Mouse (Mus musculus): ENCODE measurements at regions not wholly inside any gene's neighbourhood (a gene's known extent, or its start where the extent isn't known, plus 50 kb on each side); places are given as distances from the start of the nearest gene placed in this dataset.

DNA sequence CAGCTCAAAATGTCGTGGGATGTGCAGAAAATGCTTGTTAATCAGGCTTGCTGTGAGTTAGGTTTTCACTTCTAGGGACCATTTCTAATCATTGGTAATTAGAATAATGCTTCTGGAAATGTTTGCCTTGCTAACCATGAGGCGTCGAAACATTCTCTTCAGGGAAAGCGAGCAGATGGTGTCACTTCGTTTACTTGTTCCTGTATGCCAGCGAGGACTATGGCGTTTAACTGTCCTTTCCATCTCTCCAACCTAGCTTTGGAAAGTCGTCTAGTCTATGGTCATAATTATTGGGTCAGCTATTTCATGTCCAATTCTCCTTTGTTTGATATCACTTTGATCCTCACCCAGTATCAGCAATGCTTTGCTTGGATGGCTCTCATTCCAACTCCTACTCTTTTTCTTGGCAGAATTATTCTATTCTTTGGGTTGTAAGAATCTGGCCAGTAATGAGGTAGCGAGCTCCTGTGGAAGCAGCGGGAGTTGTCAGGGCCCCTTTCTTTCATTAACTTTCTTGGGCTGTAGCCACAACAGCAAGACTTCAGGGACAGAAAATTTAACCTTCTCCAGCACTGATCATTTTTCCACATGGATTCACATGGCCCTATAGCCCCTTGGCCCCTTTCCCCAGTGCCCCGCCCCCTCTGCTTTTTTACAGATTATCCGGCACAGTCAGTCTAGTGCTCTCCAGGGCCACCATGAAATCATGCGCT lies 374.0 kb upstream of the Plscr5 start:
- in situ Hi-C loops (cut with MboI, MseI) = no loop called here

GRCm38 (mm10) chr9:91803372-91803961 lies 389.3 kb upstream of the Plscr5 start:
- in situ Hi-C loops (cut with MboI, MseI) = no loop called here

GRCm38 (mm10) chr9:91798837-91799225 lies 393.9 kb upstream of the Plscr5 start:
- in situ Hi-C loops (cut with MboI, MseI) = no loop called here

- in situ Hi-C loops (cut with MboI, MseI) = no loop called here
Measured at GRCm38 (mm10) chr9:91798171-91798836, 394.4 kb upstream of the Plscr5 start.

DNA sequence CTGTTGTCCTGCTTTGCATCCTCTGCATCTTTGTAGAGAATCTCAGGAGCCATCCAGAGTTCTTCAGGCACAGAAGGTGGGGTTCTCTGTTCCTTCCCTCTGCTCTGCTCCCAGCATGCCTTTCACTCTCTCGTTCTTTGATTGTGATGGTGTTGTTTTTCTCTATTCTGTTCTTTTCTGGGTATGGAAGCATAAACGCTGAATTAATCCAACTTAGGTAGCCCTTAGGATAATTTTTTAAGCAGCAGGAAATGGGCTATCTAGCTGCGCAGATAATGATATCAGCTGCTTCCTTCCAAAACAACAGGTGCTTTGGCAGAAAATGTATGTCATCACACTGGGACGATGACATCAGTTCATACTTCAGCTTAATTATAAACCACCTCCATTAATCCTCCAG lies 395.8 kb upstream of the Plscr5 start:
- in situ Hi-C loops (cut with MboI, MseI) = no loop called here

- in situ Hi-C loops (cut with MboI, MseI) = no loop called here
Measured at GRCm38 (mm10) chr9:91752935-91753334, 387.3 kb upstream of the Zic1 start.

- in situ Hi-C loops (cut with MboI, MseI) = no loop called here
Measured at GRCm38 (mm10) chr9:91711106-91711505, 345.5 kb upstream of the Zic1 start.

DNA sequence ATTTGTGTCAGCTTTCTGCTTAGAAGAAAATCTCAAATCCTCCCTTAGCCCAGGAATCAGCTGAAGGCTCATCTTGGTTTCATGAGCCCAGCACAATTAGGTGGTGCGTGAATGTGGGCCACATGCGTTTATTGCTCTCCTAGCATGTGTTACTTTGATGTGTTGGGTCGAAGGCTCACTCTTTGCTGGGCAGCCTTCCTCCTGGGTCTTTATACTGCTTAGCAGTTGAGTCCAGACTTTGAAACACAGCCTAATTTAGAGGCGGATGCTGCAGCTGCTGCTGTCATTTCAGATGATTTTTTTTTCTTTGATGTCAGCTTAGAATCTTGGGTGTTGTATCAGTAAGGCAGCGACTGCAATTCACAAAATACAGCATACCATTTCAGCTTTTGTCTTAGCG lies 315.2 kb upstream of the Zic1 start:
- in situ Hi-C loops (cut with MboI, MseI) = no loop called here

DNA sequence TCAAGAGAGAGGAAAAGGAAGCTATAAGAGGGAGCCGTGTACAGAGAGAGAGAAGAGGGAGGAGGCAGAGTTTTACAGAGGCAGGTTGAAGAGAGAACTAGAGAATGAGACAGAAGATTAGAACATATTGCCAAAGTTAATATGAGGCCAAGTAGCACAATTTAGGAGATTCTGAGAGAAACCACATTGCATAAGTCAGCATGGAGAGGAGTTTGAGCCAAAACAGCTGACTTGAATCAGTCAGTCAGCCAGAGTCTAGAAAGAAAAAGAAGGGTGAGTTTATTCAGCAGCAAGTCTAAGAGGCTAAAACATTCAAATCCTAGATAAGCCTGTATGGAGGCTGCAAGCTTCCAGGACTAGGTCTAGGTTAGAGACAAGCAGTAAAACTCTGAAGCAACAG lies 301.1 kb upstream of the Zic1 start:
- in situ Hi-C loops (cut with MboI, MseI) = no loop called here

DNA sequence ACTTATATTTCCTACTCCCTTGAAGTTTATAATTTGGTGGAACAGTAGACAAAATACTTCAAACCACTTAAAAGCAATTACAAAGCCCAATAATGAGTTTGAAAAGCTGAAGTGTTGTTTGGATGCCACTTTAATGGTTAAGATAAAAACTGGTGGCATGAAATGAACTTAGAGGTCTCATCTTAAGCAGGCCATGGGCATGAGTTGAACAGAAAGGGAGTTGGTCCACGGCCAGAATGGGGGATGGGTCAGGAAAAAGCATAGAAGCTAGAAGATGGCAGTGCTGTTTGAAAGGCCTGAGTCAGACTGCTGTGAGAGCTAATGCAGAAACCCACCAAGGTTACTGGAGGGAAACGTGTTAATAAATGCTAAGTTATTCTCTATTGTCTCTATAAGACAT lies 294.5 kb upstream of the Zic1 start:
- in situ Hi-C loops (cut with MboI, MseI) = no loop called here

- in situ Hi-C loops (cut with MboI, MseI) = no loop called here
Measured at GRCm38 (mm10) chr9:91654071-91654470, 288.5 kb upstream of the Zic1 start.

- in situ Hi-C loops (cut with MboI, MseI) = no loop called here
Measured at GRCm38 (mm10) chr9:91652384-91653100, 286.9 kb upstream of the Zic1 start.

DNA sequence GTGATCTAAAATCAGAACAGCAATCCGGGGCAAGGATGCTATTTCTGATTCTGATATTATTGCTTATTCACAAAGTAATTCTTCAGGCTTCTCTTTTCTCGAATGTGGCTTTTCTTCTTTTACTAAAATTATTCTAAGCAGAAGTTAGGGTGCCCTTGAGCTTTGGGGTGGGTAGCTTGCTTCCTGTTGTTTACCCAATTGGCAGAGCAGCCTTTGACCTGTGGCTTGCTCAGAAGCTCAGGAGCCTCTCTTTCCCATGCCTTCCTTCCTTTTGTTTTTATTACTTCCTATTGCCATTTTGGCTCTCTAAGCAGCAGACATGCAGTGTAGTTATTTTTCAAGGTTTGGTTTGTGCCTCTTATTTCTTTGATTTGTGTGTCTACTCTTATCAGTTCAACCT lies 244.8 kb upstream of the Zic1 start:
- in situ Hi-C loops (cut with MboI, MseI) = no loop called here

GRCm38 (mm10) chr9:91609457-91610166 lies 244.0 kb upstream of the Zic1 start:
- in situ Hi-C loops (cut with MboI, MseI) = no loop called here

DNA sequence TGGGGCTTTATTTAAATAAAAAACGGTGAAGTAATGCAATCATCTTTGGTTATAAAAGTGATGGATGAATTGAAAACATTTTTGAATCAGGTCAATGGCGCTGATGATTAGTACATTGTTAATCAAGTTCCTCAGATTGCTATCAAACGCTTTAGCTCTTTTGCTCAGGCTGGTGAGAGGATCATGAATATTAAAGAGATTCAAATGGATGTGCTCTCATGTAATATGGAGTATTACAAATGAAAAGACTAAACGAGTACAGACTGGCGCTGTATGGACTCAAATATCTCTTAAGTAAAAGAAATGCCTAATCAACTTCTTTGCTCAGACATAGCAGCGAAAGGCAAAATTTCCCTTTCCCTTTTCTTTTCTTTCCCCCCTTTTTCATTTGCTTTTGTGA lies 236.1 kb upstream of the Zic1 start:
- in situ Hi-C loops (cut with MboI, MseI) = no loop called here

DNA sequence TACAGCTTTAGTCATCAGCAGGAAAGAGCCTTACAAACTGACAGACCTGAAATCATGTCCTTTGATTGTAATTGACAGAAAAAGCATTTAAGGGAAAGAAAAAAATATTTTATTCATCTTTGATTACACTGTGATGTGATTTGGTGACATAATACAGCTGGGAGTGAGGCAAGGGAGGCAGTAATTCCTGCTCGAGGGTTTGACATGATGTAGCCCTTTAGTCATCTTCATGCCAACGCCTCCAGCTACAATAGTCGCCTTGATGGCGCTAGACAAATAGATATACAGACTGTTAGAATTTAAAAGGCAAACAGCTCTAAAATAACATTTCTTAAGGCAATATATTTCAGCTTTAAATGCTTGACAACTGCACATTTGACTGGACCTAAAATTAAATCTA lies 226.3 kb upstream of the Zic1 start:
- in situ Hi-C loops (cut with MboI, MseI) = no loop called here

DNA sequence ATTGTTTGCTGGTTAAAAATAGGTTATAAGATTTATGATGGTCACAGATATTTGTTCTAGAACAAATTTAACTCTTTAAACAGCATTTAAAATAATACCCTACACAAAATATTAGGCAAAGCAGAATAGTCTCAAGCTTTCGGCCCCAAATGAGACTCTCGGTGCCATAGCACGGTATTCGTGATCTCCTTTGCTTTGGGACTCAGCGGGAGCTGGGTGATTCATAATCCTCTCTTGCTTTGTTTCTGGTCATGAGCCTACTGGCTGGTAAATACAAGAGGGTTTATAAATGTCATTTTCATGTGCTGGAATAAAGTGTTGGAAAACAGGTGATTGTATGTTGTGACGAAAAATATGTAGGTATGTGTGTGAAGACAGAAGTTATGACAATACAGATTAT lies 223.1 kb upstream of the Zic1 start:
- in situ Hi-C loops (cut with MboI, MseI) = loop anchor here (10.0 kb wide), 2 partner anchors 564 to 1256 kb away; no protein-coding TSS in a partner anchor

DNA sequence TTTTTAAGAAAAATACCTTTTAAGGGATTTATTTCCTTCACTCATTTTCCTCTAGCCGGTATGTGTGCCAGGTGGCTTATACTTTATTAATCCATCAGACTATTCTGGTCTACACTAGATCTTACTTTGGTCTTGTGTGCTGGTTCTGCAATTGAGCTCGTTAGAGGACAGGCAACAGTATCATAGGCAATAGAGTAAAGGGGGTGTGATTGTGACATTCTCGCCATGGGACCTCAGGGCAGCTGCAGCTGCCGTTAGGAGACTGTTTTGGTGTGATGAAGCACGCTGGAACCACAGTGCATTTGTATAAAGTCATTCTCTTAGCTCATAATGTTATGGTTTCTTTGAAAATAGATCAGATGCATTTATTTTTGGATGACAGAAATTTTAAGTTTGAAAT lies 222.3 kb upstream of the Zic1 start:
- in situ Hi-C loops (cut with MboI, MseI) = loop anchor here (10.0 kb wide), 2 partner anchors 563 to 1257 kb away; no protein-coding TSS in a partner anchor

GRCm38 (mm10) chr9:91587271-91587670 lies 221.7 kb upstream of the Zic1 start:
- in situ Hi-C loops (cut with MboI, MseI) = loop anchor here (10.0 kb wide), 2 partner anchors 562 to 1258 kb away; no protein-coding TSS in a partner anchor

GRCm38 (mm10) chr9:91586635-91587034 lies 221.0 kb upstream of the Zic1 start:
- in situ Hi-C loops (cut with MboI, MseI) = loop anchor here (10.0 kb wide), 2 partner anchors 562 to 1258 kb away; no protein-coding TSS in a partner anchor

- in situ Hi-C loops (cut with MboI, MseI) = no loop called here
Measured at GRCm38 (mm10) chr9:91574156-91574555, 208.5 kb upstream of the Zic1 start.
